Mouse (Mus musculus): Measurements from ENCODE around the gene Dlg5. TPM values are rescaled to one million over a fixed set of nuclear protein-coding genes. Genes with fewer than 3 reads are reported as not detected.

Dlg5 gene
- polyA plus RNA-seq, 1 experiment from 2014 or later = 10.5 TPM

DNA sequence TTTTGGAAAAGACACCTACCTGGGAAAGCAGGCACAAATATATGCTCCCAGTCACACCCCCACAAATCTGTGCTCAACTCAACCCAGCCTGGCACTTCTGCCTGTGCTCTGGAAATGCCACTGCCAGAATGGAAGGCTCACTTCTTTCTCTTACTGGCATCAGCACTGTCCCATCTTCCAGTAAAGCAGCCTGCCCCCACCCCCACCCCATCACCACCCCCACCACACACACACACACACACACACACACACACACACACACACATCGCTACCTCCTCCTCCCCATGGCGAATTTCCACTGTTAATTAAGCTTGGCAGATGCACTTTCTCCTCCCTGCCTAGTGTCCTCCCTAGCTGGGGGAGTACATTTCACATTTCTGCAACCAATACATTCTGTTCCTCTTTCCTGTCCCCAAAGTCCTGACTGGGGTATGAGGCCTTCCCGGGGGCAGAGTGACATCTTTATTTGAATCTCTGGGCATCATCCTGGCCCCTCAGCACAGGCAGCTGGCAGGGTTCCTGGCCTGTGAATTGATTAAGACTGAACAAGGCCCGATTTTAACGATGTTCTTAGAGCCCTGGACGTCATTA is 40.3 kb downstream of the Dlg5 start:
- no peaks in the 10 kb centered on the region for H3K9me3 ChIP-seq
- no peak overlapping the region for H3K27ac ChIP-seq
- WGBS = 41% methylated on average over 6 of the region's 6 CpGs
- H3K9ac ChIP-seq = no peak overlapping the region
- no peaks in the 10 kb centered on the region; the same call in 1 of the 2 replicates for H3K36me3 ChIP-seq
- ATAC-seq = no peak
- no peak overlapping the region for H3K4me2 ChIP-seq (replicated peaks)
- H3K4me1 ChIP-seq (replicated peaks) = peaks cover 41% of the 10 kb centered on the region
- no peak overlapping the region for H3K4me3 ChIP-seq (replicated peaks)
- no peaks in the 10 kb centered on the region for H3K27me3 ChIP-seq (replicated peaks)

DNA sequence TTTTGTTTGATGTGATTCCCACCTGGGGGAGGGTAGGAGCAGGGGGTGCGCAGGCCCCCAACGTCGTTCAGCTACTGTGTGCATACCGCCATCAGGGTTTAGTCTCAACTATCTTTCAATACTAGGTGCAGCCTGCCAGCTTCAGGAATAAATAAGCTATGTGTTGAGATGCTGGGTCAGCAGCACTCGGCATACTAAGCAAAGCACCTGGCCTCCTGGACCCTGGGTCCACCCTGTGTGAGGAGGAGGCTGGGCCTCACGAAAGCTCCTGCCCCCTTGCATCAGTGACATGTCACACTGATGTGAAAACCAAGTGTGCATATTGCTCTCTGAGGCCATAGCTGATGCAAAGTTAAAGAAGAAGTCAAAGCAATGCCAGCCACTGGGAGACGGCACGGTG is 42.5 kb downstream of the Dlg5 start:
- no peaks in the 10 kb centered on the region for H3K9me3 ChIP-seq
- no peak overlapping the region for H3K27ac ChIP-seq
- H3K27me3 ChIP-seq (replicated peaks) = no peaks in the 10 kb centered on the region
- 93% methylated on average over 8 of the region's 8 CpGs for WGBS
- H3K4me2 ChIP-seq (replicated peaks) = no peak overlapping the region
- H3K9ac ChIP-seq = no peak overlapping the region
- H3K36me3 ChIP-seq = no peaks in the 10 kb centered on the region; the same call in 1 of the 2 replicates
- H3K4me1 ChIP-seq (replicated peaks) = peaks cover 37% of the 10 kb centered on the region
- no peak overlapping the region for H3K4me3 ChIP-seq (replicated peaks)
- no peak for ATAC-seq

DNA sequence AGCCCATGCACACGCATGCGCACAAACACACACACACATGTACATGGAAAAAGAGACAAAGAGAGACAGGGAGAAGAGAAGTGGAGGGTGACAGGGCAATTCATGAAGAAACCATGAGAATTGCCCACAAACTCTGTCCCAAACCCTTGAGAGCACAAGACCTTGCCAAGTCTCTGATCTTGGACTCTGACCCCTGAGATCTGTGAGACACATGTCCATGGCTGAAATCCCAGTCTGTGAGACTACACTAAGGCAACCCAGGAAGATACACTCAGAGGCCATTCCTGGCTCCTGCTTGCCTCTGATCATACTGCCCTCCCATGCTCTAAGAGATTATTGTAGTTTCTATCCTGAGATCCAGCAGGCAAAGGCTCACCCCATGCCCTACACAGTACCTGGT is 44.9 kb downstream of the Dlg5 start:
- H3K9me3 ChIP-seq = no peaks in the 10 kb centered on the region
- no peak overlapping the region for H3K4me3 ChIP-seq (replicated peaks)
- no peak overlapping the region for H3K9ac ChIP-seq
- peaks cover 22% of the 10 kb centered on the region for H3K4me1 ChIP-seq (replicated peaks)
- WGBS = 95% methylated on average over 2 of the region's 2 CpGs
- no peak overlapping the region for H3K4me2 ChIP-seq (replicated peaks)
- no peaks in the 10 kb centered on the region for H3K27me3 ChIP-seq (replicated peaks)
- ATAC-seq = no peak
- no peak overlapping the region for H3K27ac ChIP-seq
- no peaks in the 10 kb centered on the region; the same call in 1 of the 2 replicates for H3K36me3 ChIP-seq

DNA sequence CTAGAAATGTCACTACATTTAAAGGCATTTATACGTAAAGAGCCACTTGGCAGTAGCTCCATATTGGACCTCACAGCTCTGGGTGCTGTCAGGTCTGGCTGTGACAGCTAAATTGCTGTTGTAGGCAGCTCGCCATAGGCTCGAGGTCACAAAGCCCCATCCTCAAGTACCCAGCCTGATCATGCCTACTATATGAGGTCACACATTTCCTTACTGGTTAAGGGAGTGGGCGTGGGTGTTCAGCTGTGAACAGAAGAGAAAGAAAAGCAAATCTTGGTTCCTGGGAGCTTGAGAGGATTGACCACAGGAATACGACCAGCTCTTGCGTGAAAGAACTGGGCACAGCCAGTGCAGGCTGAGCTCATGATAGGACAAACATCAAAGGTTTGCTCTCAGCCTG is 46.0 kb downstream of the Dlg5 start:
- Histone ChIP-seq H3K36me3 (no peaks in the 10 kb centered on the region; the same call in 1 of the 2 replicates), H3K4me2 (replicated peaks) (no peak overlapping the region), H3K4me1 (replicated peaks) (peaks cover 17% of the 10 kb centered on the region; the same call in 1 of the 2 replicates), H3K4me3 (replicated peaks) (no peak overlapping the region), H3K27me3 (replicated peaks) (no peaks in the 10 kb centered on the region), H3K27ac (no peak overlapping the region), H3K9me3 (no peaks in the 10 kb centered on the region), H3K9ac (no peak overlapping the region)
- 72% methylated on average over 6 of the region's 6 CpGs for WGBS
- ATAC-seq = no peak

DNA sequence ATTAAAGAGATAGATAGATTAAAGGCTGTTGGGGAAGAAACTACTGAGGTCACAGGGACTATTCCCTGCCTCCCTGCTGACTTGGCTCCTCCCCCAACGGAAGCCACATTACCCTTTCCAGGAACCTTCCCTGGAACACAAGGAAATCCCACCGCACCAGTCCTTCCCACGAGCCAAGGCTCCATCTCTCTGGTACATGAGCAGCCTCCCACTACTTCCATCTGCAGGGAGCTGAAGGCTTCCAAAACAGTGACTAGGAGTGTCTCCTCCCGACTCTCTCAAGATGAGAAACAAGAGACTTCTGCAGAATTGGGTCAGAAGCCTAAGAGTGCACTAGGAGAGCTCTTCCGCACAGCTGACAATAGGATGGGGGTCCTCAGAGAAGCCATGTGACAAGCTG is 47.9 kb downstream of the Dlg5 start:
- peaks cover 12% of the 10 kb centered on the region; the same call in 1 of the 2 replicates for H3K4me1 ChIP-seq (replicated peaks)
- H3K4me3 ChIP-seq (replicated peaks) = no peak overlapping the region
- no peaks in the 10 kb centered on the region; the same call in 1 of the 2 replicates for H3K36me3 ChIP-seq
- WGBS = 66% methylated on average over 5 of the region's 5 CpGs
- ATAC-seq = no peak
- no peaks in the 10 kb centered on the region for H3K27me3 ChIP-seq (replicated peaks)
- no peak overlapping the region for H3K27ac ChIP-seq
- H3K9me3 ChIP-seq = no peaks in the 10 kb centered on the region
- H3K9ac ChIP-seq = no peak overlapping the region
- no peak overlapping the region for H3K4me2 ChIP-seq (replicated peaks)

DNA sequence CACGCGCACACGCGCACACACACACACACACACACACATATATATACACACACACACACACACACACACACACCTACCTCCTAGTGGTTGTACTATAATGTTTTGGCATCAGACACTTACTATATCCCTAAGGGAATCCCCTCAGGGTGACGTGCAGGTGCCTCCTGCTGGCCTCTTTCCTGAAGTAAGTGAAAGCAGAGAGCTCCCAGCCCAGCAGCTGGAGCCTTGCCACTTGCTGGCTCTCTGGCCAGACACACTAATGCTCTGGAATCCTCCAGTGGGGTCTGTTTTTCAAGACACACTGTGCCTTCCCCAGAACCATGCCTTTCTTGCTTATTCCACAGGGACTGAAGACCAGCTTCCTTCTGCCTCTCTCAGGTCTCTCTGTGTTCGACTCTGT is 48.8 kb downstream of the Dlg5 start:
- Histone ChIP-seq H3K9ac (no peak overlapping the region), H3K27ac (no peak overlapping the region), H3K27me3 (replicated peaks) (no peaks in the 10 kb centered on the region), H3K9me3 (no peaks in the 10 kb centered on the region), H3K36me3 (no peaks in the 10 kb centered on the region; the same call in 1 of the 2 replicates), H3K4me2 (replicated peaks) (no peak overlapping the region), H3K4me1 (replicated peaks) (peaks cover 8% of the 10 kb centered on the region; the same call in 1 of the 2 replicates), H3K4me3 (replicated peaks) (no peak overlapping the region)
- 82% methylated on average over 6 of the region's 6 CpGs for WGBS
- ATAC-seq = no peak

DNA sequence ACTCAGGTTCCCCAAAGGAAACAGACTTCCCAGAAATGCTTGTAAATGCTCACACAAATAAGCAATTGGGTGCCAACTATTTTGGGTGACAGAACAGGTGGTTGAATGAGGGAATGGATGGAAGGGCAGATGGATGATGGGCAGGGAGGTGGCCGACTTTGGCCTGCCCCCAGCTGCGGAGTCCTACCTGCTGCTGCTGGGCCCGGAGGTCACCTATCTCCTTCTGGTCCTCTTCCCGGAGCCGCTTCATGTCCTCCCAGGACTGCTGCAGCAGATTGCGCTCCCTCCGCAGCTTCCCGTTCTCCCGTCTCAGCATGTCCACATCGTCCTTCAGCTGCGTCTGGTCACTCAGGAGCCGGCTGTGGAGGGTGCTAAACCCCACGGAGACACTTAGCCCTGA is 55.6 kb downstream of the Dlg5 start:
- Histone ChIP-seq H3K36me3 (0 out of 2 replicates have a peak, but pooled peaks cover 3% of the 10 kb centered on the region), H3K27me3 (replicated peaks) (no peaks in the 10 kb centered on the region), H3K27ac (no peak overlapping the region), H3K4me3 (replicated peaks) (no peak overlapping the region), H3K9ac (no peak overlapping the region), H3K9me3 (no peaks in the 10 kb centered on the region), H3K4me1 (replicated peaks) (peaks cover 9% of the 10 kb centered on the region), H3K4me2 (replicated peaks) (no peak overlapping the region)
- no peak for ATAC-seq
- WGBS = 94% methylated on average over 13 of the region's 13 CpGs

DNA sequence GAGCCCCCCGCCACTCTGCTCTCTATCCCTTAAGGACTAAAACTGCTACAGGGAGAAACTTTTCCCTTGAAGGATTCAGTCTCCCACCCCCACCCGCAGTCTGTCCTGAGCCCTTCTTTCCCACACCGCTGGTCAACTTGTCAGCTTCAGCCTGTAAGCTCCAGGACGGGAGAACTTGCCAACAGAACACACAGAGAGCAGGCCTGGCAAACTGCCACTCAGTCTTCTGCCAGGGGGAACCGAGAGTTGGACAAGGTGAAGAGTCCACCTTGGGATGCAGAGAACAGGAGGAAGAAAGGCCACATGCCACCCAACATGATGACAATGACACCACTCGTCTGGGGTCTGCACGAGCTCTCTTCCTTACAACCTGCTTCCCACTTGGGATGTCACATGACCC is 56.1 kb downstream of the Dlg5 start:
- Histone ChIP-seq H3K27ac (no peak overlapping the region), H3K9ac (no peak overlapping the region), H3K4me1 (replicated peaks) (peaks cover 9% of the 10 kb centered on the region), H3K36me3 (0 out of 2 replicates have a peak, but pooled peaks cover 3% of the 10 kb centered on the region), H3K27me3 (replicated peaks) (no peaks in the 10 kb centered on the region), H3K4me2 (replicated peaks) (no peak overlapping the region), H3K9me3 (no peaks in the 10 kb centered on the region), H3K4me3 (replicated peaks) (no peak overlapping the region)
- WGBS = 70% methylated on average over 7 of the region's 7 CpGs
- no peak for ATAC-seq

DNA sequence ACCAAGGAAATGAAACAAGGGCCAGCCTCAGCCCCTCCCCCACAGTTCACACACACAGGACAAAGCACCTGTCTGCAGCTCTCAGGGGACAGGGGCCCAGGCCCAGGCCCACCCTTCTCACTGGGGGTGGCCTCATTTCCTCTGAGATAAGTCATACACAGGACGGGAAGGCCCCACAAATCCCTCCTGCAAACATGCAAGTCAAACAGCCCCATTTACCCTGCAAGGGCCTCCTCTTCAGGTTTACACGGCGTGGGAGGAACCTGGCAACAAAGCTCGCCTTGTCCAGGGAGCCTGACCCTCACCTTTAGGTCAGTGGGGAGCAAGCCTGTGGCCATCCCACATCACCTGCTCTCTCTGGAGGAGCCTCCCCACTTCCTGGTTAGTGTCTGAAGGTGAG is 60.2 kb downstream of the Dlg5 start:
- H3K4me3 ChIP-seq (replicated peaks) = no peak overlapping the region
- peak overlapping the region; percentile 6; the same call in 1 of the 2 replicates for H3K4me2 ChIP-seq (replicated peaks)
- H3K4me1 ChIP-seq (replicated peaks) = peaks cover 14% of the 10 kb centered on the region
- H3K27me3 ChIP-seq (replicated peaks) = no peaks in the 10 kb centered on the region
- H3K9ac ChIP-seq = no peak overlapping the region
- 35% methylated on average over 4 of the region's 4 CpGs for WGBS
- H3K36me3 ChIP-seq = 0 out of 2 replicates have a peak, but pooled peaks cover 3% of the 10 kb centered on the region
- no peaks in the 10 kb centered on the region for H3K9me3 ChIP-seq
- peak overlapping the region; percentile 60; the same call in 1 of the 2 replicates for H3K27ac ChIP-seq
- ATAC-seq = peak; percentile 85

DNA sequence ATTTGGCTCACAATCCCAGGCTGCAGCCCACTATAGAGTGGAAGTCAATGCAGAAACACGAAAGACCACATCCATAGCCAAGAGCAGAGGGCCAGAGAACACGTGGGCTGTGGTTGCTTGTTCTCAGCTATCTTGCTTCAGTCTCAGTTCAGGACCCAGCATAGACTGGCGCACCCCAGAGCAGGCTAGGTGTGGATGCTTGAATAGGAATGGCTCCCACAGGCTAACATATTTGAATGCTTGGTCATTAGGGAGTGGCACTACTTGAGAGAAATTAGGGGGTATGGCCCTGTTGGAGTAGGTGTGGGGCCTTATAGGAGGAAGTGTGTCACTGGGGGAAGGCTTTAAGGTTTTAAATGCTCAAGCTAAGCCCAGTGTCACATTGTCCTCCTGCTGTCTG is 62.8 kb downstream of the Dlg5 start:
- Histone ChIP-seq H3K27me3 (replicated peaks) (no peaks in the 10 kb centered on the region), H3K4me1 (replicated peaks) (peaks cover 14% of the 10 kb centered on the region), H3K4me2 (replicated peaks) (no peak overlapping the region), H3K9ac (no peak overlapping the region), H3K4me3 (replicated peaks) (no peak overlapping the region), H3K9me3 (no peaks in the 10 kb centered on the region), H3K36me3 (no peaks in the 10 kb centered on the region), H3K27ac (no peak overlapping the region)
- WGBS = 73% methylated on average over 3 of the region's 3 CpGs
- ATAC-seq = no peak

DNA sequence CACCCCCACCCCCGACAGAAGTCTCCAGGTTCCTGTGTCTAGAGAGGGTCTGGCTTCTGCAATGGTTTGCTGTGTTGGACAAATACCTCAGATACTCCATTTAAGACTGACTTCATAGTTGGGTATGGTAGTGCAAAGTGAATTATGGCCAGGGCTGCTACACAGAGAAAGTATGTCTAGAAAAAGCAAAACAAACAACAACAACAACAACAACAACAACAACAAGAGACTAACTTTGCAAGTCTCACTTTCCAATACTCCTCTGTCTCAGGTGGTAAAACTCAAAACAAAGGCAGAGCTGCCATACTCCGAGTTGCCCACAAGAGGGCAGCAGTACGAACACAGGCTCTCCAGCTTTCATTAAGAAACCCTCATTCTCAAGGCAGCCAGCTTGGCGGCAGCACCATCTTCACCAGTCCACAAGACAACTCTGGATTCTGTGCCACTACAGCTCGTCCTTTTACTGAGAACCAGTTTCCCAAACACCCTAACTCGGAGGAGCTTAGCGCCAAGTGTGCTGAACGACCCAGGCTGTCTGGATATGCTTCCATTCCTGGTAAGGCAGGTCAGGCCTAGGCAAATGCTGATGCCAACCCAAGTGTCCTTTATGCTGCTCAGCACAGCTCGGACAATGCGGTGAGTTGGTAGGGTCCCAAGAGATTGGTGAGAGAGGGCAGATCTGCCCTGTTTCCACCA is 63.8 kb downstream of the Dlg5 start:
- no peak overlapping the region for H3K9ac ChIP-seq
- H3K4me2 ChIP-seq (replicated peaks) = no peak overlapping the region
- H3K27ac ChIP-seq = 0 out of 2 replicates have a peak overlapping the region, but pooled peaks have one; percentile 44
- H3K4me1 ChIP-seq (replicated peaks) = peaks cover 14% of the 10 kb centered on the region
- no peaks in the 10 kb centered on the region for H3K9me3 ChIP-seq
- no peak overlapping the region for H3K4me3 ChIP-seq (replicated peaks)
- H3K36me3 ChIP-seq = no peaks in the 10 kb centered on the region
- ATAC-seq = peak; percentile 50
- no peaks in the 10 kb centered on the region for H3K27me3 ChIP-seq (replicated peaks)
- 28% methylated on average over 10 of the region's 10 CpGs for WGBS

DNA sequence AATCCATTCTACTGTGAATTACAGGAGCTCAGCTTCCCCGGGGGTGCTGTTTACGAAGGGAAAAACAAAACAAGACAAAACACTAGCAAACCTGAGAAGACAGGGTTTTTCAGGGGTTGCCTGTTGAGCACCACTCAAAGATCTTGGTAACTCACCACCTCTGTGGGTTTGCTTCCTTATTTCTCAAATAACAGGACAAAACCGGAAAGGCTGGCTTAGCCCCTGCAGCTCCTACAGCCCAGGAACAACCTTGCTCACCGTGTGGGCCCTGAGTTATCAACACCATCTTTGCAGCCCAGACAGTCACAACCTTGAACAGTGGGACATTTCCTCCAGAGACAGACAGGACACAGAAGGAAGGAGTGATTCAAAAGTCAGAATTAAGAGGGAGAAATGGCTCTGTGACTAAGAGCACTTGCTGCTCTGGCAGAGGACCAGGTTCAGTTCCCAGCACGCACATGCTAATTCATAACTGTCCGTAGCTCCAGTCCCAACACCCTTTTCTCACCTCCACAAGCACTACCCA is 66.2 kb downstream of the Dlg5 start:
- Histone ChIP-seq H3K4me1 (replicated peaks) (peaks cover 5% of the 10 kb centered on the region), H3K4me3 (replicated peaks) (no peak overlapping the region), H3K9me3 (no peaks in the 10 kb centered on the region), H3K36me3 (peaks cover 5% of the 10 kb centered on the region), H3K27ac (no peak overlapping the region), H3K9ac (no peak overlapping the region), H3K4me2 (replicated peaks) (no peak overlapping the region), H3K27me3 (replicated peaks) (no peaks in the 10 kb centered on the region)
- no peak; the same call in 1 of the 2 replicates for ATAC-seq
- 72% methylated on average over 6 of the region's 6 CpGs for WGBS

Measured in intestine, embryonic 15.5 days (tissue).